Mouse (Mus musculus) neutrophil, adult 65 days (primary cell): ENCODE data around the gene Gm9837. TPM values are rescaled to one million over a fixed set of nuclear protein-coding genes. Genes with fewer than 3 reads are reported as not detected.

ENCODE experiments used
- total RNA-seq: library from RNA; stranded (reverse); gene quantifications from 2 replicates; pipeline ENCODE4 v1.2.4, GENCODE M21; 2023

Gm9837 gene
- not detected in 2 replicates for total RNA-seq

DNA sequence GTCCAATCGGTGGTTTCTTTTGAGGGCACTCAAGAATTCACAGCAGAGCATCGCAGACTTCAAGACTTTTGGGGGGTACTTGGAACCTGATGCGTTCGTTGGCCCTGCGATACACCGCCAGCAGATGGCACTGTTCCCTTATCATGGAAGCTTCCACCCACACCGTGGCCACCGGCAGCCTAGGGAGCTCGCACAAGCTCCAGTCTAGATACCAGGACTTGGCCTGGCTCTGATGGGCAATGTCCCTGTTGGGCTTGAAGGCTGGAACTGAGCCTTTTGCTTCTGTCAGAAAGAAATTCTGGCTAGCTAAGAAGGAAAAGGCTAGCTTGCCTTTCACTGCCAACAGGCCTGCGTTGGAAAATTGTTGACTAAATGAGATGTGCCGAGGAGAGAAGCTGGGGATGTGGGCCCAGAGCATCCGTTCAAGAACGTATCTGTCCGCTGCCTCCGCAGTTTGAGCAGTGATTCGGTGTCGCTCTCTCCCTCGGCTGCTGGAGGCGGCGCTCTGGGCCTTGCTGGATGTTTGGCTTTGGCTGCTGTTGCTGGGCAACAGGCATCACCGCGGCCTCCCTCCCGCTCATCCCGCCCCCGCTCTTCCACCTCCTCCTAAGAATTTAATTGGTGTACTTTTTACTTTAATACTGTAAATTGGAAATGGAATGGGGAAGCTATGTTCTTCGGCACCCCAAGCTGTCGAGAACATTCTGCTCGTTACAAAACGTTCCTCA is at the start of gene Gm9837:
TSS of gene Gm9837 (minus strand) at position 512 of the 728 bp plus-strand sequence.

DNA sequence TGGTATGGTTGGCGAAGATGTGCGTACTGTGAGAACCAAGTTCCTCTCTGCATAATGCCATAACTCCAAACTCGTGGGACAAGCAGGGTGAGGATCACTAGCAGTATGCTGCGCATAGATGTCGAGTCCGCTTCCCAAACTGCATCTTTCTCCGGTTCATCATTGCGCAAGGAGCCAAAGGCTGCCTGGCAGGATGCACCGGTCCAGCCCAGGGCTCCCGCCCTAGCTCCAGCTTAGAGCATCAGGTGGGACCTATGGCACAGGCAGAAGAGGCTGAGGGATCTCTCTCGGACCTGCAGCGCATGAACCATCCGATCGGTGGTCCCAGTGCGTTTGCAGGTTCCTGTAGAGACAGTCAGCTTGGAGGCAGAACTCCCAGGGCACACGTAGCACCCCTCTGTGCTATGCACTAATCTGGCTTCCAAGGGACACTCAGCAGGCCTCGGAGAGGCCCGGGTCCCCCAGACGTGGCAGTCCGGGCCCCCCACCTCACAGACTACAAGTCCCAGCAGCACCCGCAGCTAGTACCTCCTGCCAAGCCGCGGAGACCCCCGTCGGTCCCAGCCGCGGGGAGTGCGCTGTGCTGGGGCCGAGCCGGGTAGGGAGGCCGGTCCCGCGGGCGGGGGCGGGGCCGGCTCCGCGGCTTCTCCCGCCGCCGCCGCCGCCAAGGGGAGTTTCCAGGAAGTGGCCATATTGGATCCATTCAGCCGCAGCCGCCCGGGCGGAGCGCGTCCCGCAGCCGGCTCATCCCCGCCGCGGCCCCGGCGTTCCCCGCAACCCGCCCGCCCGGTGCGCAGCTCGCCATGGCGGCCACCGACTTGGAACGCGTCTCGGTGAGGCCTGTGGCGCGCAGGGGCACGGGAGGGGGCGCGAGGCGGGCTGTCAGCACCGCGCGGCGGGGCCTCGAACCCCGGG is 49.2 kb upstream of the Gm9837 start, which contains the start of gene Sept8:
TSS of gene Sept8 (plus strand) at position 51 of the 915 bp plus-strand sequence.

DNA sequence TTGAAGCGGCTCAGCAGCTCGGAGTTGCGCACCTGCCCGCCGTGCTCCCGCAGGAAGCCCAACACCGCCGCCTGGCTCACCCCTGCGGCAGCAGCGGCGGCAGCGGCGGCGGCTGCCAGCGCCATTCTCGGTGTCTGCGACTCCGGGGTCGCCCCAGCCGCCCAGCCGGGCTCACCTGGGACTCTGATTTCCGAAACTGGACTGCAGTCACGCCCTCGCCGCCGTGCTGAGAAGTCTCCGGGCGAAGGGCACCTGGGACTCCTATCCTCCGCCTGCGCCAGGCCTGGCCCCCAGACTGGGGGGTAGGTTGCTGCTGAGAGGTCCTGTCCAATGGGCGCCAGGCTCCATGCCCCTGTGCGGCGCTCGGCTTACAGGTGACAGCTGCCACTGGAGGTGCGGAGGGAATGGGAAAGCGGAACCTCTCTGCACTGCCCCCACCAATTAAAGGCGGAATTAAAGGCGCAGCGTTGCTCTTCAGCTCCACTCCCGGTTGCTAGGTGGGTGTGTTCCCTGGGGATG is 9.6 kb upstream of the Gm9837 start, which contains the start of the genes Gm9945 and Sowaha:
TSS of gene Gm9945 (plus strand) at position 384 of the 519 bp plus-strand sequence.
TSS of gene Sowaha (minus strand) at position 492 of the 519 bp plus-strand sequence.

DNA sequence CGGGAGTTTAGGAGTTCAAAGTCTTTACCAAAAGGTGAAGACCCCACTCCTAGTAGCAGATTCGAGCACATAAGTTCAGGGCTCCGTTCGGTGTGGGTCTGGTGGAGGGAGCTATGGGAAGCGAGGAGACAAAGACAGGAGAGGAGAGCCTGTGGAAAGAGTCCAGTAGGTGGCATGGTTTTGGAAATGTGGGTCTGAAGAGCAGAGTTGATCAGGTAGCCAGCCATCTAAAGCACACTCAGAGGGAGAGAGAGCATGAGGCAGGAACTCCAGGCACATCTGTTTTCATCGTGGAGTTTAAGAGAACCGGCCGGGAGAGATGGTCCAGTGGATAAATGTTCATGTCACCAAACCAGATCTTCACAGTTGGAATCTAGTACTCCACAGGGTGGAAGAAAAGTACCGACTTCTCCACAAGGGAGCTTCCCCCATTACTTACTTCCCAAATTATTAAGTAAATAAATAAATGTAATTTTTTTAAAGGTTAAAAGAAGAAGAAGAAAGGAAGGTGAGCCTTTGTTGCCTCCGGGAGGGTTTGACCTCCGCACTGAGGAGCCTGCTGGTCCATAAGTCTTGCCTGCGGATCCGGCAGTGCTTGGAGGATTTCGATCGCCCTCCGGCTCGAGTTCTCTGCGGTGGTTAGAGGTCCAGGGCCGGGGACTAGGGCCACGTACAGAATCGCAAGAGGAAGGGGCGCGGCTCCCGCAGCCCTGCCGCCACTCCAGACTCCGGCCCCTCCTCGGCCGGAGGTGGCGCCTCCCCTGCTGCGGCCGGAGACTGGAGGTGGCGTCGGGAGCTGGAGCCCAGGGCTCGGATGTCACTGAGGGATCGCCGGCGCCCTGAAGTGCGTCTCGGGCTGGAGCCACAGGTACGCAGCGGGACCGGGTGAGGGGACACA is 13.6 kb downstream of the Gm9837 start, which contains the start of the genes Gm10447 and Shroom1:
TSS of gene Gm10447 (minus strand) at position 637 of the 898 bp plus-strand sequence.
TSS of gene Shroom1 (plus strand) at position 732 of the 898 bp plus-strand sequence.

DNA sequence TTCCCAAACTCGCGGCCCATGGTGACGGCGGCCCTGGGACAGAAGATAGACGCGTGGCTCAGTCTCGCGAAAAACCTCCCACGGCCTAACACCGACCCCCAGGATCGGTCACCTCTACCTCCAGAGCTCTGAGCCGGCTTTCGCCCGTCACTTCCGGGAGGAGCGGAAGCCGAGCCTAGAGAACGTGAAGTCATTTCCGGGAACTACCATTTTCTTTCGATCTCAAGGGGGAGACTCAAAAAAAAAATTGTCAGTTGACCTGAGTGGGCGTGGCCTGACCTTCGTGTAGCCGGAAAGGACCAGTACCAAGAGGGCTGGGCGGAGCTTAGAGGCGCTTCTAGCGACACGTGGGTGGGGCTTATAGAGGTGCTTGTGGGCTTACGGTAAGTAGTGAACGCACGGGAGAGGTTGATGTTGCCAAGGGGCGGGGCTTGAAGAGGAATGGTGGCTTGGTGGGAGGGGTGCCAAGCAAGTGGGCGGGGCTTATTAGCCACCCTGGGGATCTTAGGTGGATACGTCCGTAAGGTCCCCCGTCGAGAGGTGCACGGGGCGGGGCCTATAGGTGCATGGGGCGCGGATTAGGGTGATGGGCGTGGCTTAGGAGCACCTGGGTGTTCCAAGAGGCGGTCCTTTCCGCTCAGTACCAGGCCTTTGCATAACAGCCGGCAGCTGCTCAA is 39.5 kb downstream of the Gm9837 start, which contains the start of the genes Uqcrq and Gdf9:
TSS of gene Uqcrq (minus strand) at position 162 of the 677 bp plus-strand sequence.
TSS of gene Gdf9 (plus strand) at position 354 of the 677 bp plus-strand sequence.

DNA sequence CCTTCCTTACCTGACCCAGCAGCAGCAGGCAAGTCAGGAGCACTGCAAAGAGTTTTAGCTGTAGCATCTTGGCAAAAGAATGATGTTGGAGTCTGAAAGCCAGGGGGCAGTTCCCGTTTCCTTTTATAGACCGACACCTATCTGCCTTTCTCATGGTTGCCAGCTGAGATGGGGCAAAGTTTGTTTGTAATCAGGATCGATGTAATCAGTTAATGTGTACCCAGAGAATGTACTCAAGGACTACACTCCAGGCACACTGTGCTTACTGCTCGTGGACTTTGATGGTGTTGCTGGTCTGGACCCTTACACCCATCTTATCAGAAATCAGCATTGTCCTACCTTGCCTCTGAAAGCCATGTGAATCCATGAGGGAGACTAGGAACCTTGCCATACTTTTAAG is 47.2 kb downstream of the Gm9837 start, which contains the start of gene Leap2:
TSS of gene Leap2 (minus strand) at position 135 of the 400 bp plus-strand sequence.

Other genes with a start within 250 kb of the Gm9837 start
- 63.6 and 79.8 TPM in 2 replicates for gene Hspa4, start 170.0 kb downstream of the Gm9837 start, total RNA-seq
- gene Zcchc10, start 145.8 kb downstream of the Gm9837 start, total RNA-seq: 8.5 and 9.8 TPM in 2 replicates
- gene Aff4, start 119.6 kb downstream of the Gm9837 start, total RNA-seq: 155 and 192 TPM in 2 replicates
- gene Leap2, start 47.3 kb downstream of the Gm9837 start, total RNA-seq: not detected in 2 replicates
- gene Uqcrq, start 39.6 kb downstream of the Gm9837 start, total RNA-seq: 200 and 202 TPM in 2 replicates
- gene Gdf9, start 39.5 kb downstream of the Gm9837 start, total RNA-seq: 0.36 and 0.44 TPM in 2 replicates
- not detected in 2 replicates for gene Gm10447, start 13.4 kb downstream of the Gm9837 start, total RNA-seq
- 0.41 and 0.47 TPM in 2 replicates for gene Shroom1, start 13.3 kb downstream of the Gm9837 start, total RNA-seq
- not detected in 2 replicates for gene Gm9945, start 9.7 kb upstream of the Gm9837 start, total RNA-seq
- gene Sowaha, start 9.8 kb upstream of the Gm9837 start, total RNA-seq: not detected in 2 replicates
- gene Sept8, start 48.8 kb upstream of the Gm9837 start, total RNA-seq: 2.0 and 3.2 TPM in 2 replicates
- gene Kif3a, start 96.9 kb upstream of the Gm9837 start, total RNA-seq: 2.0 and 2.2 TPM in 2 replicates
- not detected in 2 replicates for gene Il4, start 148.2 kb upstream of the Gm9837 start, total RNA-seq
- not detected in 2 replicates for gene Il13, start 164.2 kb upstream of the Gm9837 start, total RNA-seq
- 9.0 and 9.3 TPM in 2 replicates for gene Rad50, start 236.8 kb upstream of the Gm9837 start, total RNA-seq